ENCODE assay signal across 28 mouse cellular contexts in the genomic region with DNA sequence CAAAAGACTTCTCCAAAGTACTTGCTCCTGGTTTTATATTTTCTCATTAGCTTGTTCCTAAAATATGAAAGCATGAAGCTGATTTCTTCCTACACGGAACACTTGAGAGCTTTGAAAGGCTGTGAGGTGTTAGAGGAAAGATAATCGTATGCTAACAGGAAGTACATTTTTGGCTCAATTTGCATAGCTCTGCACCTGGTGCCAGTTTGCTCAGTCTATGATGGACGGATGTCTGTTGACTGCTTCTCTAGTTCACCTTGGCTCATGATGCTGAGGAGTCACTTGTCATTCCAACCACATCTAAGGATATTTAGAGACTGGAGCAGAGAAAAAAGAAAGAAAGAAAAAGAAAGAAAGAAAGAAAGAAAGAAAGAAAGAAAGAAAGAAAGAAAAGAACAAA.
"Had no signal": no experiment of that assay in that cellular context is flagged by ENCODE, and none has a peak within 500 bp of the region (broad histone marks: within the 10 kb centered on the region; RNA-seq: fewer than 3 reads in every experiment).

No protein-coding gene starts in this region.

- H3K4me2 ChIP-seq: heart, embryonic 11.5 days; heart, embryonic 13.5 days; heart, embryonic 15.5 days; hindbrain, embryonic 12.5 days; hindbrain, embryonic 14.5 days; intestine, embryonic 15.5 days; limb, embryonic 13.5 days; limb, embryonic 15.5 days; liver, embryonic 12.5 days had no signal

- H3K4me1 ChIP-seq: heart, embryonic 13.5 days; heart, embryonic 15.5 days; intestine, embryonic 15.5 days; limb, embryonic 13.5 days; limb, embryonic 15.5 days; liver, embryonic 12.5 days had no signal

- H3K9ac ChIP-seq: heart, embryonic 13.5 days; heart, embryonic 15.5 days; hindbrain, embryonic 12.5 days; hindbrain, embryonic 14.5 days; intestine, embryonic 15.5 days; limb, embryonic 13.5 days; limb, embryonic 15.5 days; liver, embryonic 12.5 days; liver, embryonic 14.5 days had no signal

- H3K36me3 ChIP-seq: heart, embryonic 13.5 days; heart, embryonic 15.5 days; hindbrain, embryonic 12.5 days; intestine, embryonic 15.5 days; limb, embryonic 13.5 days; limb, embryonic 15.5 days; liver, embryonic 12.5 days had no signal

- H3K4me3 ChIP-seq: gastrocnemius, adult 2 months; heart, adult 2 months; heart, embryonic 13.5 days; heart, embryonic 15.5 days; hindbrain, embryonic 12.5 days; intestine, embryonic 15.5 days; layer of hippocampus, adult 2 months; left cerebral cortex, adult 2 months; limb, embryonic 13.5 days; limb, embryonic 15.5 days; liver, embryonic 12.5 days had no signal

- H3K27ac ChIP-seq: gastrocnemius, adult 2 months; heart, adult 2 months; heart, embryonic 13.5 days; heart, embryonic 15.5 days; hindbrain, embryonic 12.5 days; hindbrain, embryonic 14.5 days; intestine, embryonic 15.5 days; layer of hippocampus, adult 2 months; left cerebral cortex, adult 2 months; limb, embryonic 13.5 days; limb, embryonic 15.5 days; liver, embryonic 12.5 days; liver, embryonic 14.5 days had no signal

- ATAC-seq: hindbrain, embryonic 16.5 days; inflammation-experienced regulatory T-cells, adult 6 months; intestine, embryonic 15.5 days; intestine, postnatal 0 days; liver, embryonic 12.5 days had no signal

- H3K9me3 ChIP-seq: heart, embryonic 13.5 days; heart, embryonic 15.5 days; hindbrain, embryonic 12.5 days; intestine, embryonic 15.5 days; limb, embryonic 13.5 days; limb, embryonic 15.5 days; liver, embryonic 12.5 days had no signal

- H3K27me3 ChIP-seq: heart, embryonic 13.5 days; heart, embryonic 15.5 days; hindbrain, embryonic 12.5 days; intestine, embryonic 15.5 days; limb, embryonic 13.5 days; limb, embryonic 15.5 days; liver, embryonic 12.5 days had no signal

- DNase-seq: gastrocnemius, adult 2 months; gastrocnemius, postnatal 14 days; gastrocnemius, postnatal 36 days; heart, adult 11 months; heart, adult 2 months; heart, postnatal 14 days; heart, postnatal 36 days; kidney, adult 18-20 months; kidney, adult 8-10 months; kidney, postnatal 10 days; kidney, postnatal 25 days; kidney, postnatal 4 days; left cerebral cortex, postnatal 4 days had no signal
